Mouse (Mus musculus): ENCODE results near the gene Mllt6.
"Not testable (repeated sequence)": the region's sequence is repeated elsewhere in the genome, so short reads cannot be mapped to it uniquely, and the experiment has no call there.

Gene Mllt6

DNA sequence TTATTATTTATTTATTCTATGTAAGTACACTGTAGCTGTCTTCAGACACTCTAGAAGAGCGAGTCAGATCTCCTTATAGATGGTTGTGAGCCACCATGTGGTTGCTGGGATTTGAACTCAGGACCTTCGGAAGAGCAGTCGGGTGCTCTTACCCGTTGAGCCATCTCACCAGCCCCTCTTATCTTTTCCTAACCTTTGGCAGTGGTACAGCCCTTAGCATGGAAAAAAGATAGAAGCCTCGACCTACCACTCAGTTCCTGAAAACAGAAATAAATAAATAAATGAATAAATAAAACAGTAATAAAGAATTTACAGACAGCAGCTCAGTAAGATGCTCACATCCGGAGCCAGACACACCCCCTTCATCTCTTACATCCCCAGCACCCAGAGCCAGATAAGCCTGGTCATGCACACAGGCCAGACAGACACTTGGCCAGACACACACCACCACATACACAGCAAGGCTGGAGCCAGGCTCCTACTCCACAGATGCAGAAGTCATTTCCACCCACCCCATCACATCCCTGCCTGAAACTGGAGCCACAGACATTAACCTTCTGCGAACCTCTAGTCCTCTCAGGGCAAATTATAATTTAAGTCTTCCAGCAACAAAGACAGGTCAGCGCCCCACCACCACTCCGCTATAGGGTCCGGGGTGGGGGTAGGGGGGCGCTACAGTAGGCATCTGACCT lies 34.1 kb downstream of the Mllt6 start:
- no peak for DNase-seq

DNA sequence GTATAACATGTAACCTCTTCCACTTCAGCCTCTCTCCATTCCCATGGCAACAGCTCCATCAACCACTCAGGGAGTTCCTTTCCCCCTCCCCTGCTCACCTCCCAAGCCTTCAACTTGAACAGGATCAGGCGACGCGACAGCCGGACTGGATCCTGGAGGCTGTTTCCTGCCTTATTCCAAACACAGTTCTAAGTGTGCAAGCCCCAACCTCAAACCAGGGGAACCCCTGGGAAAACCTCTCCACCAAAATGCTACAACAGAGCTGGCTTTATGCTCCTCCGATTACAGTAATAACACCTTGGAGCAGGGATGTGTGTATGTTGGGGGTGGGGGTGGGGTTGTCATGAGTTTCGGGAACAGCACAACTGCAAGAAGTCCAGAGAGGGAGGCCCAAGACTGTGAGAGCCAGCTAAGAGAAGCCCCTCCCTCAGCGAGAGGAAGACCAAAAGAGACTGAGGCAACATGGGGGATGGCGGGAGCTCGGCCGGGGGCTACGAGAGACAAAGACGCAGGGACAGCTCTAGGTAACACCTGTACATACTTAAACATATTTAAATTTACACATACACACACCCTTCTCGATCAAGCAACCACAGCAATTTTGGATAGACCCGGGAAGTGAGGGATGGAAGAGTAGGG lies 34.8 kb downstream of the Mllt6 start:
- DNase-seq = no peak

DNA sequence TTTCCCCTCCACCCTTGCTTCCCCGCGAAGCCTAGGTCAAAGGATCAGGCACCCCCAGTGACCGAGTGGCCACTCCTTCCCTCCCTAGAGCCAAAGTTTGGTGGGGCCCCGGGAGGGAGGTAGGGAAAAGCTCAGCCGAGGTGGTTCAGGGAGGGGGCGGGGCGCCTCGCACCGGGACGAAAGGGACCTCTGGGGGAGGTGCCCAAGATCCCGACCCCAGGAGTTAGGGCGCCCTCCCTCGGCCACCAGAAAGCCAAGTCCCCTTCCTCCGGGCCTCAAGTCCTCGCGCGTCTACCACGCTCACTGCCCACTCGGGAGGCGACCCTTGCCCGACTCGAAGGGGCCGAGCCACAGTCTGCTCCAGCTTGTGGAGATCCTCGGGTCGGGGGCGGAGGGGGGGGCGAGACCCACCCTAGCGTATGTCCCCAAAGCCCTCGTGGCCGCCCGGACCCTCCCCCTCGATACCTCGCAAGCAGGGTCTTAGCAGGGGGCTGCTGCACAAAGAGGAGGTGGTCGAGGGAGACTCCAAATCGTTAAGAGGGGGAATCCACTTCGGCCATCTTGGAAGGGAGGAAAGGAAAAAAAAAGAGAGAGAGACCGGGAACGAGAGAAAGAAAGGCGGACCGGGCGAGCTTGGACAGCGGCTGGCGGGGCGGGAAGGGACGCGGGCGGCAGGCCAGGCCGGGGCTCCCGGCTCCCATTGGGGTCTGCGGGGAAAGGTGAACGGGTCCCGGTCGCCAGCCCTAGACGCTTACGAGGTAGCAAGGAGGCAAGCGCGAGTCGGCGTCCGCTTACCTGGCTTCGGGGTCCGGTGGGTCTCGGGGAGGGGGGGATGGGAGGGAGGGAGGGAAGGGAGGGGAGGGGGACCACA lies 35.8 kb downstream of the Mllt6 start:
- peak; percentile 40 for DNase-seq

DNA sequence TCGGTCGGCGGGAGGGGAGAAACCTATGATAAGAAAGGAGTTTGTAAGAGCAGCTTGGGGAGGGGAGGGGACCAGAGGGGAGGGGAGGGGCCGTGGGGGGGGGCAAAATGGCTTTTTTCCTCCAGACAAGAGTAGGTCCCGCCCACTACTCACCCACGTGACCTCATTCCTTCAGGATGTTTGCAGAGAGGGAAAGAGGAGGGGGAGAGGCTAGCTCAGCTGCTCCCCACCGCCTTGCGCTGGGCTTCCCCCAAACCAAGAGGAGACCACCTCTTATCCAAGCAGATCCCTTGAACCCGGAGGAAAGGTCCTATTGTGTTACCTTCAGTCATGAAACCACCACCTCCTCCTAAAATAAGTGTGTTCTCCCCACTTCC lies 36.4 kb downstream of the Mllt6 start:
- DNase-seq = peak; percentile 41

DNA sequence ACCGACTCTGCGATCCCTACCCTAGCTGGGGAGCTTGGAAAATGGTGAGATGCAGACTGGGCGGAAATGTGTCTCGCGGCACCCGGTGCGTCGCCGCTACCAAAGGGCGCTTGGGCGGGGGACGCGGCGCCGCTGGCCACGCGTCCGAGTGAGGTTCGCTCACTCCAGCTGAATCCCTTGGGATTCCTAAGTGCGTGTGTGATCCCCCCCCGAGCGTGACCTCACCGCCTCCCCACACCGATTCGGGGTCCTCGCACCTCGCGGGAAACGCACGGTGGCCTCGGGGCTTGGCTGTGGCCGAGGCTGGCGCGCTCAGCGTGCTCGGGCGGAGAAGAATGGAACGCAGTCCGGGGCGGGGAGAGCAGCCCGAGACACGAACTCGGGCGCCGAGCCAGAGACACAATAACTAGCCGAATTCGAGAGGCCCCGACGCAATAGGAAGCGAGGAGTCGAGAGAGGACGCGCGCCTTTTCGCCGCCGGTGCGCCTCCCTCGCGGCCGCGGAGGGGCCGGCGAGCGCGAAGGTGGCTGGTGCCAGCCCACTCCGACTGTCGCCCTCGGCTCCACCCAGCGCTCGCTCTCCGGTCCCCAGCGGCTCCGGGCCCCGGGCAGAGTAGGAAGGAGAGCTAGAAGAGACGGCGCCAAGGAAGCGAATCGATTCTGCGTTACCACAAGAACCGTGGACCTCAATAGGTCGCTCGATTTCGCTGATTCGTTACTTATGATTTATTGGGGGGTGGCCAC lies 37.0 kb downstream of the Mllt6 start, which contains the start of gene Pcgf2:
Gene Pcgf2 (minus strand): TSS at position 495 of the 743 bp plus-strand sequence.
- peak; percentile 47 for DNase-seq

DNA sequence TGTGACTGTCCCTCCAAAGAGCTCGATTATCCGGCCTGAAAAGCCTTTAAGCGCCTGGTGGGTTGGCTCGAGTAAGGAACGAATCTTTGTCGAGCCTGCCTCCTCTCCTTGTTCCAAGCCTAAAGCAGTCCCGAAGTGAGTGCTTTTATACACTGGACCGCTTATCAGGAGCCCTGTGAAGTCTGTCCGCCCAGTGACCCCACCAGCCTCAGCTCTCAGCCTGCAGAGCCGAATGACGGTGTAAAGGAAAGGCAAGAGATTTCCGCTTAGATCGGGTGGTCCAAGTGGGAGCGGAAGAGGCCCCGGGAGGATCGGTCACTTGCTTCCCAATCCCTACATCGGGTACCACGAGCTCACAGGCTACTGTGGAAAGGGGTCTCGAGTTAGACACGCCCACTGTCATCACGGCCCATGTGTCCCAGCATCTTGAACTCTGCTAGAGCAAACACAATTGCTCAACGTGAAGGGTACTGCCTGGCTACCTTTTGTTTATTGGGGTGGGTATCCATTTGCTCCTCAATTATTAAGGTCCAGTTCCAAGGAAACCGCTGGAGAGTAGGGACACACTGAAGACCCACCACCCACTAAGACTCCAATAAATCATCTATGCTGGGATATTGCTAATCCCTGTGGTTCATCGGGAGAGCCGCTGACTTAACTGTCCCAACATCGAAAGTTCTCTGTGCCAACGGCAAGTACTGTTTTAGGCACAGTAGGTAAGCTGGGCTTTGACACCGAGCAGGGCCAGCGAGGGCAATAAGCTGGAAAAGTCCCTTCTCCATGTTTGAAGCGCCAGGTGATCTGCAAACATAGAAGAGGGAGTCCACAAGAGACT lies 37.7 kb downstream of the Mllt6 start:
- DNase-seq = peak; percentile 18

DNA sequence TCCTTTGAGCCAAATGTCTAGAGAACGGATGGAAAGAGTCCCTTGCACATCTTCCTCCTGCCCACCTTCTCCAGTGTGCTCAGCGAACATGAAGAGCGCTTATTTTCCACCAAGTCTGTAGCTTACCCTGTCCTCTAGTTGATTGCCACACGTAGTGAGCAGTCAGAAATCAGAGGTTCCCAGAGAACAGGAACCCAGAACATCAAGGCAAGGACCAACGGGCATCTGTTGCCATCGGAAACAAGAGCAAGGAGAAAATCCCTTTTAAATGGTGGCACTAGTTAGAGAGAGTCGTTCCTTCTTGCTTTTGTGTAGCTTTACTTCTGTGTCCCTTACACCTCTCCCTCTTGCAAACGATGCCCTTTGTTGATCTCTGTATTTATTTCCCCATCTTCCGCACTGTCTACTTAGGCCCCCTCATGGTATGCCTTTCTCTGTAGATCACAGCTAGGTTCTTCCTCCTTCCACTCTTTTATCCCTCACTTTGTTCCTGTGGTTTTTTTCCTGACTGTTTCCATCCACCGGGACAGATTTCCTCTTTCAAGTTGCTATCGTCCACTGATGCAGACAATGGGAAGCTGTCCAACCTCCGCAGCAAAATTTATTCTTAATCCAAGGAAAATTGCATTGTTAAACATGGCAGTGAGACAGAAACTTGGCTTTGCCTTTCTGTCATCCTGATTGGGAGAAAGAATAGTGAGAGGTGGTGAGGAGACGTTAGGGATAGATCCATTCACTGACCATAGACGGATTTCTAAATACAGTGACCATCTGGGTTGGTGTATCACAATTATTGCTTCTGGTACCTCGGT lies 38.6 kb downstream of the Mllt6 start:
- DNase-seq = no peak

DNA sequence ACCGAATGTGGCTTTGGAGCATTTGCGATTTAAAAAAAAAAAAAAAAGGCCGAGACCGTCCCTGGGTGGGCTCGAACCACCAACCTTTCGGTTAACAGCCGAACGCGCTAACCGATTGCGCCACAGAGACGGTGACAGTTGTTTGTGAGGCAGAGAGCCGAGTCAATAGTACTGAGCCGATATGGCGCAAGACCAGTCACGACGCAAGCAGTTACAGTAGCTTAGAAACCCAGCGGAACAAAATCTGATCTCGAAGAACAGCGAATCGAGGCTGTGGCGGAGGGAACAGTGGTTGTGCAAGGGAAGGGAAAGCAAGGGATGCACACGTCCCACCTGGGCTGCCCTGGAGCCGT lies 39.2 kb downstream of the Mllt6 start:
- DNase-seq = peak; percentile 87

DNA sequence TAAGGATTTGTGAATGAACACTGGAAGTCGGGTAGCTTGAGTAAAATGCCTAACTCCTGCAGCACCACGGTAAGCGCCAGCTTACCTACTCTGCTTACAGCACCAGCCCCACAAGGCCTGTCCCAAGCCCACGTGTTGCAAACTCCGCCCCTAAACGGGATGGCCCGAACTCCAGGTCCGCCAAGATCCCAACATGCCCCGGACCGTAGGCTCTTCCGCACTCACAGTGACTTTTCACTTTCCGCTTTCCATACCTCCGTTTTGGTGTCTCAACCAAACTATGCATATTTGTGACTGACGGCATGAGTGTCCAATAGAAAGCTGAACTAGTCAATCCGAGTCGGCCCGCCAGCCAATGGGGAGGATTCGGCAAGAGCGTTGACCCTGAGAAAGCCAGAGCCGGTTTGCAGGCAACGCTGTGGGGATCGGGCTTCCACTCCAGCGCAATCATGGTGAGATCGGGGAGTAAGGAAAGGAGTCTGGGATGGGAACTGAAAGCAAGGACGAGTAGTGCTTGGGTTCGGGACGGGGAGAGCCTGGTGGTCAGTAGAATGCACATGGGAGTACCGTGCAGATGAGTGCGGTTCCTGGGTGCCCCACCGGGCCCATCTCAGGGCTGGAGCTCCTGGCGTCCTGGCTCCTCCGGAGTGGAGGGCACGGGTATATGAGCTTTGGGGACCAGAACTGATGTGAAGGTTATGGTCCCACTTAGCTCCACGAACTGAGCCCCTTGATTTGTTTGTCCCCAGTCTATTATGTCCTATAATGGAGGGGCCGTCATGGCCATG lies 40.0 kb downstream of the Mllt6 start, which contains the start of gene Psmb3:
Gene Psmb3 (plus strand): TSS at position 361 of the 788 bp plus-strand sequence.
- peak; percentile 98 for DNase-seq

DNA sequence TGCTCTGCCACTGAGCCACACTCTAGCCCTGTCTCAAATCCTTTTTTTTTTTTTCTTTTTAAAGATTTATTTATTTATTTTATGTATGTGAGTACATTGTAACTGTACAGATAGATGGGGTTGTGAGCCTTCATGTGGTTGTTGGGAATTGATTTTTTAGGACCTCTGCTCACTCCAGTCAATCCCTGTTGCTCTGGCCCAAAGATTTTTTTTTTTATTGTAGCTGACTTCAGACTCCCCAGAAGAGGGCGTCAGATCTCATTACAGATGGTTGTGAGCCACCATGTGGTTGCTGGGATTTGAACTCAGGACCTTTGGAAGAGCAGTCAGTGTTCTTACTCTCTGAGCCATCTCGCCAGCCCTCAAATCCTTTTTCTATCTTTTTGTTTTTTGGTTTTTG lies 46.9 kb downstream of the Mllt6 start:
- not testable (repeated sequence) for DNase-seq

DNA sequence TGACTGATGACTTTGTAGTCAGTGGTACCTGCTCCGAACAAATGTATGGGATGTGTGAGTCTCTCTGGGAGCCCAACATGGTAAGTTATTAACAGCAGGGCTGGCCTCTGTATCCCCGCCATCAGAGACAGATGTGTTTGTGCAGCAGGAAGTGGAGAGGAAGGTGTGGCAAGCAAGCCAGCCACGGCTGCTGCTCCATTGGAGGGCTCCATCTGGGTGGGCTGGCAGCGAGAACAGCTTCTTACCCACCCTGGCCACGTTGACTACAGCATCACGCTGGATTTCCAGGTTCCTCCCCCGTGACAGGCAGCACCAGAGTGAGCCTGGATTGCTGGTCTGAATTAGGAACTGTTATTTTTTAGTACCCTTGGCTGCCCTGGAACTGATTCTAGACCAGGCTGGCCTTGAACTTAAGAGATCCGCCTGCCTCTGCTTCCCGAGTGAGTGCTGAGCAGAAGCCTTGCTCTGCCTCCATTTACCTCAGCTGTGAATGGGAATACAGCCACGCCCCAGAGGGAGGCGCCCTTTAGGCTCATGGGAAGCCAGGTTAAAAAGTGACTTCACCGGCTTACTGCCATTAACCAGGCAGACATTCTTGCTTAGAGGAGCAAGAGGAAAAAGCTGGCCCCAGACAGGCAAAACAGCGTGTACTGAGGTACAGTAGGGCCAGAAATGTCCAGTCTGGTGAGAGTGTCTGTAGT lies 48.1 kb downstream of the Mllt6 start:
- DNase-seq = no peak

DNA sequence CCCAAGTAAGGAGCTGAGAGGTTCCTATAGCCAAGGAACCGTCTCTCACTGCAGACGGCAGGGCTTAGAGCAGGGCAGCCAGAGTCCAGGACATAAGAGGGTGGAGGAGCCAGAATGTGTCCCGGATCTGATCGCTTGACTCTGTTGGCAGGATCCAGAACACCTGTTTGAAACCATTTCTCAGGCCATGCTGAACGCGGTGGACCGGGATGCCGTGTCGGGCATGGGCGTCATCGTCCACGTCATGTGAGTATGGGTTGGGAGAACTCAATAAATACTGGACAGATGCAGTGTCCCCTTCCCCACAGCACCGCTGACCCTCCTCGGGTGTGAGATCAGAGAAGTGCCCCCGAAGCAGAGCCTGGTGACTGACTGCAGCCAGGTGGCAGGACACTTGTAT lies 49.1 kb downstream of the Mllt6 start:
- DNase-seq = no peak

DNA sequence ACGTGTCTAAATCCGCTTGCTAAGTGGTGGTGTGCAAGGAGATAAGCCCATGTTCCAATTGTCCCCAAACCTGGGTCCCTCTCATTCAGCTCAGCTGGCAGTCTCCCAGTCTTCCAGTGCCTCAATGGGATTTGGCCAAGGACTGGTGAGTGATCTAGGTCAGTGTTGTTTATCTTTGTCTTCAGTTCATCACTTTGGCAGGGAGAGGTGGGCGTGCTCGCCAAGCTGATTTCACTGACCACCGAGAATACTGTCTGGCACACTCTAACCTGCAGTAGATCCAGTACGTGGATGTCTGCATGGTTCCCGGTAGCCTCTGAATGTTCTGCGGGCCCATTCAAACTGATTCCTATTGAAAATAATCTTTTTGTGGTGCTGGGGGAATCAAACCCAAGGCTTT lies 50.7 kb downstream of the Mllt6 start:
- no peak for DNase-seq

DNA sequence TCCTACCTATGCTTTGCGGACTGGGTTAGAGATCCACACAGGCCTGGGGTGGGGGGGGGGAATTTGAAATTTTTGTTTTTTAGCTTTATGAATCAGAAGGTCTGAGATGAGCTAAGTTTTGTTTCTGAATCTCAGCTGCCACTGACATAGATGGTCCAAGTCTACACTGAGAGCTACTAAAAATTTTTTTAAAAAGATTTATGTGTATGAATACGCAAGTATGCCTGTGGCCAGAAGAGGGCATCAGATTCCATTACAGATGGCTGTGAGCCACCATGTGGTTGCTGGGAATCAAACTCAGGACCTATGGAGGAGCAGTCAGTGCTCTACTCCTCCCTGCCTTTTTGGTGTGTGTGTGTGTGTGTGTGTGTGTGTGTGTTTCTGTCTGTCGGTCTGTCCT lies 51.1 kb downstream of the Mllt6 start:
- DNase-seq = no peak

DNA sequence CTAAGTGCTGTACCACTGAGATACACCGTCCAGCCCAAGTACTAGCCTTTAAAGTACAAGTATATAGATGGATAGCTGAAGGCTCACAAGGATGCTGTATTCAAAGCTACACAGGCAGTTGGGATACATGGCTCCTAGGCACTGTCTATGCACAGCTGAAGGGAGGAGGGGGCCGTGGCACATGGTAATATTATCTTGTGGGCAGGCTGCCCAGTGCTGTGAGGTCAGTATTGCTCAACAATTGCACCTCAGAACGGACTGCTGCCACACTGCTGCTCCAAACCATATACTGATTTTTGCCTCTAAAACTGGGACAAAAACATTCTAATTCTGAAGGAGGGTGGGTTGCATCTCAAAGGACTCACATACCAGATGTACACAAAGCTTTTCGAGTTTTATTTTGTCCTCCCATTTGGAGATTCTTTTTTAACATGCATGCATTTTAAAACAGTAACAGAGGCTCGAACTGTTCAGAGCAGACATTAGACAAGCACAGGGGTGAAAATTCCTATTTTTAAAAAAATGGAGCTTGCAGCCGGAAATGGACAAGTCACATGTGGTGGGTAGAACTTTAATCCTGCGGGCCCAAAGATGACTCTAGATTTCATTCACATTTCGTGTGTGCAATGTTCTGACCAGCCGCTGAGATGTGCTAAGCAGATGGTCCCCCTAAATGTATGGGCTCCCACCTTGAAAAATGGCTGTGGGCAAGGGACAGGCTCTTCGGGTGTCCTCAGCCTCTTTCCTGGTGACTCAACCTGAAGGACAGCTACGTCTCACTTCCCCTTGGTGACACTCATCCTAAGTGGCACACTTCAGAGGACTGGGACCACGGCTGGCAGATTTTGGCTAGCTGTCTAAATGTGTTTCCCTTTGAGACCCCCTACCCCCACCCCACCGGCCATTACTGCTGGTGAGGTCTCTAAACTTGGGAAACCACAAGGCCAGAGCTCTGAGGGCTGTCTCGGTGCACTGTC lies 51.9 kb downstream of the Mllt6 start:
- no peak for DNase-seq

DNA sequence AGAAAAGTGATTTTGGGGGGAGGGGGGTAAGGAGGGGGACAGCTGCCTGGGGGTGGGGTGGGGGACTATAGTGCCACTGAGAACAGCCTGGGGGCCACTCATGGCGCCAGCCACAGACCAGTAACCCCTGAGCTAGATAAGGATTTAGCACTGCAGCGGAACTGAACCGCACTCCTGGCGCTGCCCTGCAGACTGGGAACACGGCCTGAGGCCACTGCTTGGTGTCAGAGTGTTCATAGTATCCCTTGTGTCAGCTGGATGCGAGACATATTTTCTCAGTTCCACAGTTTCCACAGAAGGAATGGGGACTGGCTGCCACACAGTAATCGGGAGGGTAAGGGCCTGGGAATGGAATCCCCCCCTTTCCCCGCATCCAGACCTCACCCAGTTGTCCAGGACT lies 52.8 kb downstream of the Mllt6 start:
- DNase-seq = no peak

DNA sequence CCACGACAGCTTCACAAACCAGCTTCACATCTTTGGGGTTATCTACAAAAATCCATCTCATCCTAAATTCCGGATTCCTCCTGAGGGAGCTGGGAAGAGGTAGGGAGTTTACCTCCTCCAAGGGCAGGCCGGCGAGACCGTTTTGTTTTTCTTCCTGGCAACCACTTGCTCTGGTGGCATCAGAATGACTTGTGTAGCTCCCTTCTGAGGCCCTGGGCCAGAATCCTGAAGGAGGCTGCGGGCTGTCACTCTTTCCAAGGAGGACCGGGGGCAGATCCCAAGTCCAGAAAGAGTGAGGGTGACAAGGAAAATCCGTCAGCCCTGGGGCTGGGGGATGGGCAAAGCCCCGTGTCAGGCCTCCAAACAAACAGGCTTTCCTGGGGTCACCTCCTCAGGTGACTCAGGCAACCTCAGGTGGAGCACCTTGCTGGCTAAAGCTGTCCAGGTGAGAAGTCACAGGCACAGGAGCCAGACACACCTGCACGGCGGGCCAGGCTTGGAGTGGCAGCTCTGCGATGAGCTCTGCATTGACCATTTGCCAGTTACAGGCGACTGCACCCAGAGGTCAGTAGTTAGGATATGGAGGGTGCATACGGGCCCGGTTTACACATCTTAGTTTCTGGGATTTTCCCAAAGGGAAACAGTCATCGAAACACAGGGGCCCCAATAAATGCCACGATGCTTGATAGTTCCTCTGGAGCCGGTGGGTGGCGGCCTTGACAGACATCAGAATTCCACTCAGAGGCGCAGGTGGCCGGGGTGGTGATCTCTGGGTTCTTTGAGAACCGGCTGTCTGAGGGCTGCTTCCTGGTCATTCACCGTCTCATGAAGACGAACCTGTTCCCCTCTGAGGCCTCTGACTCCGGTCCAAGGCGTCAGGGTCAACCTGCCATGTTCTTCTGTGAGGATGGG lies 54.4 kb downstream of the Mllt6 start:
- no peak for DNase-seq
